Mouse (Mus musculus) splenic B cell, adult 2 months (primary cell): ENCODE measurements around the gene Clock.

Experiments
- DNase-seq: peaks from one replicate; pipeline ENCODE4 v3.0.0-alpha.2; 2011; ENCODE audit warnings: low read depth, low spot score
- H3K27me3 ChIP-seq: 2 replicates; pipeline ENCODE4 v1.6.1; 2012; ENCODE audit warnings: mild to moderate bottlenecking, low read length, moderate library complexity, mixed read lengths; ENCODE audit not compliant: control insufficient read depth, poor library complexity, insufficient read depth, severe bottlenecking
- H3K36me3 ChIP-seq: 2 replicates; pipeline ENCODE4 v1.6.1; 2012; ENCODE audit warnings: mild to moderate bottlenecking, low read length, moderate library complexity, mixed read lengths; ENCODE audit not compliant: control insufficient read depth, poor library complexity, insufficient read depth, severe bottlenecking

Gene Clock

GRCm38 (mm10) chr5:76179791-76180190 is 124.8 kb downstream of the Clock start:
- Histone ChIP-seq H3K36me3 (no peaks in the 10 kb centered on the region), H3K27me3 (no peaks in the 10 kb centered on the region)
- DNase-seq, result no peak

GRCm38 (mm10) chr5:76179171-76179570 is 125.4 kb downstream of the Clock start:
- no peaks in the 10 kb centered on the region for H3K36me3 ChIP-seq
- H3K27me3 ChIP-seq, result no peaks in the 10 kb centered on the region
- DNase-seq, result no peak

GRCm38 (mm10) chr5:76177664-76178063 is 126.9 kb downstream of the Clock start:
- H3K36me3 ChIP-seq, result no peaks in the 10 kb centered on the region
- DNase-seq, result no peak

GRCm38 (mm10) chr5:76176841-76177240 is 127.8 kb downstream of the Clock start:
- H3K36me3 ChIP-seq, result no peaks in the 10 kb centered on the region
- no peak for DNase-seq
- H3K27me3 ChIP-seq, result no peaks in the 10 kb centered on the region

More at GRCm38 (mm10) chr5:76177664-76178063, 126.9 kb downstream of the Clock start:
- H3K27me3 ChIP-seq, result no peaks in the 10 kb centered on the region

- Histone ChIP-seq H3K27me3 (no peaks in the 10 kb centered on the region), H3K36me3 (no peaks in the 10 kb centered on the region)
- no peak for DNase-seq
Measured at GRCm38 (mm10) chr5:76176411-76176810, 128.2 kb downstream of the Clock start.

- DNase-seq, result no peak
- H3K27me3 ChIP-seq, result no peaks in the 10 kb centered on the region
- H3K36me3 ChIP-seq, result no peaks in the 10 kb centered on the region
Measured at GRCm38 (mm10) chr5:76175051-76175450, 129.5 kb downstream of the Clock start.

GRCm38 (mm10) chr5:76171039-76171438 is 133.6 kb downstream of the Clock start:
- no peaks in the 10 kb centered on the region for H3K27me3 ChIP-seq
- no peak for DNase-seq
- H3K36me3 ChIP-seq, result no peaks in the 10 kb centered on the region

- DNase-seq, result no peak
- Histone ChIP-seq H3K36me3 (no peaks in the 10 kb centered on the region), H3K27me3 (no peaks in the 10 kb centered on the region)
Measured at GRCm38 (mm10) chr5:76170522-76170921, 134.1 kb downstream of the Clock start.

GRCm38 (mm10) chr5:76164827-76165226 is 139.8 kb downstream of the Clock start:
- DNase-seq, result no peak
- H3K36me3 ChIP-seq, result no peaks in the 10 kb centered on the region
- no peaks in the 10 kb centered on the region for H3K27me3 ChIP-seq

- H3K36me3 ChIP-seq, result no peaks in the 10 kb centered on the region
- DNase-seq, result no peak
- H3K27me3 ChIP-seq, result no peaks in the 10 kb centered on the region
Measured at GRCm38 (mm10) chr5:76163828-76164390, 140.7 kb downstream of the Clock start.

- no peaks in the 10 kb centered on the region for H3K27me3 ChIP-seq
- no peak for DNase-seq
- no peaks in the 10 kb centered on the region for H3K36me3 ChIP-seq
Measured at GRCm38 (mm10) chr5:76162926-76163325, 141.7 kb downstream of the Clock start.

GRCm38 (mm10) chr5:76161491-76161890 is 143.1 kb downstream of the Clock start:
- no peaks in the 10 kb centered on the region for H3K27me3 ChIP-seq

GRCm38 (mm10) chr5:76160086-76160485 is 144.5 kb downstream of the Clock start:
- Histone ChIP-seq H3K27me3 (no peaks in the 10 kb centered on the region), H3K36me3 (0 out of 2 replicates have a peak, but pooled peaks cover 1% of the 10 kb centered on the region)
- no peak for DNase-seq

More at GRCm38 (mm10) chr5:76161491-76161890, 143.1 kb downstream of the Clock start:
- no peak for DNase-seq
- no peaks in the 10 kb centered on the region for H3K36me3 ChIP-seq
